Mouse (Mus musculus) myocyte (in vitro differentiated cells): ENCODE data around the gene Gstm6. TPM values are rescaled to one million over a fixed set of nuclear protein-coding genes. Genes with fewer than 3 reads are reported as not detected.

ENCODE experiments used
- H3K27me3 ChIP-seq: one replicate; pipeline ENCODE4 v1.6.1; 2011; ENCODE audit not compliant: control insufficient read depth, insufficient read depth, insufficient read length
- H3K36me3 ChIP-seq: one replicate; pipeline ENCODE4 v1.6.1; 2011; ENCODE audit not compliant: control insufficient read depth, insufficient read depth
- H3K4me2 ChIP-seq: one replicate; pipeline ENCODE4 v1.6.1; 2011; ENCODE audit warnings: low read depth, control low read depth
- H3K4me3 ChIP-seq: one replicate; pipeline ENCODE4 v1.5.1; 2011; ENCODE audit warnings: mild to moderate bottlenecking, control low read depth, moderate library complexity
- H3K79me2 ChIP-seq: one replicate; pipeline ENCODE4 v1.6.1; 2011; ENCODE audit not compliant: control insufficient read depth, insufficient read depth
- H3ac ChIP-seq: one replicate; pipeline ENCODE4 v1.6.1; 2011; ENCODE audit not compliant: control insufficient read depth, insufficient read length
- CEBPB ChIP-seq: IDR thresholded peaks from 2 replicates; pipeline ENCODE4 v1.6.1; 2011; ENCODE audit warnings: mild to moderate bottlenecking, moderate library complexity; ENCODE audit not compliant: poor library complexity, insufficient read depth, severe bottlenecking
- E2F4 ChIP-seq: IDR thresholded peaks from one replicate; pipeline ENCODE4 v1.6.1; 2011; ENCODE audit warnings: mild to moderate bottlenecking, control low read depth, moderate library complexity; ENCODE audit not compliant: insufficient read depth
- MAX ChIP-seq: IDR thresholded peaks from one replicate; pipeline ENCODE4 v1.6.1; 2011; ENCODE audit warnings: low read depth, mild to moderate bottlenecking, control low read depth
- MYOD1 ChIP-seq, 3 experiments: IDR thresholded peaks; one replicate each; pipeline ENCODE4 v1.6.1; 2011; ENCODE audit warnings: control low read depth in 2 of 3, low read depth in 2 of 3, mild to moderate bottlenecking in 2 of 3, moderate library complexity in 1 of 3; ENCODE audit not compliant: insufficient read length in 2 of 3, control insufficient read depth in 1 of 3
- MYOG ChIP-seq, 3 experiments: IDR thresholded peaks; one replicate each; pipeline ENCODE4 v1.6.1; 2011; ENCODE audit warnings: control low read depth in 2 of 3, low read depth in 2 of 3, mild to moderate bottlenecking in 2 of 3; ENCODE audit not compliant: insufficient read length in 2 of 3, control insufficient read depth in 1 of 3, insufficient read depth in 1 of 3
- POLR2A ChIP-seq: IDR thresholded peaks from one replicate; pipeline ENCODE4 v1.6.1; 2011; ENCODE audit warnings: low read depth, mild to moderate bottlenecking, control low read depth, moderate library complexity; ENCODE audit not compliant: insufficient read length
- POLR2AphosphoS2 ChIP-seq: IDR thresholded peaks from one replicate; pipeline ENCODE4 v1.6.1; 2011; ENCODE audit warnings: low read depth, control low read depth; ENCODE audit not compliant: insufficient read length
- REST ChIP-seq: IDR thresholded peaks from one replicate; pipeline ENCODE4 v1.6.1; 2011; ENCODE audit warnings: mild to moderate bottlenecking, control low read depth, moderate library complexity; ENCODE audit not compliant: insufficient read depth, insufficient read length
- SRF ChIP-seq: IDR thresholded peaks from one replicate; pipeline ENCODE4 v1.6.1; 2011; ENCODE audit warnings: low read depth; ENCODE audit not compliant: control insufficient read depth, insufficient read length
- TCF12 ChIP-seq: IDR thresholded peaks from one replicate; pipeline ENCODE4 v1.6.1; 2011; ENCODE audit warnings: mild to moderate bottlenecking, control low read depth; ENCODE audit not compliant: poor library complexity, insufficient read depth, severe bottlenecking
- TCF3 ChIP-seq: IDR thresholded peaks from one replicate; pipeline ENCODE4 v1.6.1; 2011; ENCODE audit warnings: low read depth, control low read depth; ENCODE audit not compliant: insufficient read length
- USF1 ChIP-seq: IDR thresholded peaks from one replicate; pipeline ENCODE4 v1.6.1; 2011; ENCODE audit warnings: low read depth, mild to moderate bottlenecking, control low read depth, moderate library complexity
- polyA plus RNA-seq: library from polyadenylated mRNA; unstranded; fragments of >200 nt; fragmentation: generic; extraction: Trizol; gene quantifications from one replicate; pipeline ENCODE4 v1.2.1, GENCODE M21; 2012; ENCODE audit warnings: missing spikeins

The Gstm6 gene
- polyA plus RNA-seq, 1 experiment = not detected

DNA sequence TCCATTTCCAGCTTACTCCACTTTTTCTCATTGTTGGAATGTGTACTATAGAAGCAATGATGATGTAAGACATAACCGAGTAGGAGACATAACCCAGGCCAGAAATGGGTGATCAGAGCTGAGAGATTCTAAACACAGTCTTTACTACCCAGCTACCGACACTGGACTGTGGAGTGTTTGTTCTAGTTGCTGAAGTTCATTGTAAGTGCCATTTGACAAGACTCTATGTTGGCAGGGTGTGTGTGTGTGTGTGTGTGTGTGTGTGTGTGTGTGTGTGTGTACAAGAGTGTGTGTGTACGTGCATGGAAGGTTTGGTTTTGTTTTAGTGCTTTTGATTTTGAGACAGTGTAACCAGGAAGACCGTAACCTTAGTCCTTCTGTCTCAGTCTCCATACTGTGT lies 13.8 kb downstream of the Gstm6 start:
- Histone ChIP-seq H3K4me3 (no peak overlapping the region), H3ac (no peak overlapping the region), H3K27me3 (peaks cover 12% of the 10 kb centered on the region), H3K4me2 (no peak overlapping the region), H3K36me3 (no peaks in the 10 kb centered on the region), H3K79me2 (no peaks in the 10 kb centered on the region)
- no peak for TF ChIP-seq USF1
- TF ChIP-seq POLR2A = no peak
- TF ChIP-seq SRF = no peak
- TF ChIP-seq TCF12 = no peak
- no peak for TF ChIP-seq MYOG (IDR thresholded peaks at IDR 0.05; ENCODE audit: control insufficient read depth in 1 of 3, insufficient read depth in 1 of 3, insufficient read length in 2 of 3, low read depth in 2 of 3)
- no peak for TF ChIP-seq MYOD1 (IDR thresholded peaks at IDR 0.05; ENCODE audit: control insufficient read depth in 1 of 3, insufficient read length in 2 of 3, low read depth in 2 of 3)
- TF ChIP-seq E2F4 = no peak
- no peak for TF ChIP-seq MAX
- TF ChIP-seq REST = no peak
- no peak for TF ChIP-seq TCF3
- no peak for TF ChIP-seq CEBPB
- no peak for TF ChIP-seq POLR2AphosphoS2

DNA sequence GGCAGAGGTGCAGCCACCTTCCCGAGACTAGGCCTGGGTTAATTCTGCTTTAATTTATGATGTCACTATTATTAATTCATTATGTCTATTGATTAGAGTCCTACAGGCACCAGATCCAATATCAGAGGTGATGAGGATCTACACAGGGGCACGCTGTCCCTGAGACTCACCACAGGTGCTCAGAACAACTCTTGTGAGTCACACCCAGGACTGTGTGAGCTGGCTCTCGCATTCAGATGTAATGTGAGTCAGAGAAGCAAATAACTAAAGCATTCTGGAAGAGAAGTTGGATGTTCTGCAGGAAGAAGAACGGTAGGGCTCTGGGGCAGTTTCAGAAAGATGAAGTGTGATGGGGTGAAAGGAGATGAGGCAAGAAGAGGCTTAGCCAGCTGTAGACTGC lies 14.3 kb downstream of the Gstm6 start:
- no peaks in the 10 kb centered on the region for H3K36me3 ChIP-seq
- no peak overlapping the region for H3K4me3 ChIP-seq
- H3K27me3 ChIP-seq = peaks cover 15% of the 10 kb centered on the region
- no peak overlapping the region for H3ac ChIP-seq
- no peak for TF ChIP-seq POLR2AphosphoS2
- no peak for TF ChIP-seq MAX
- no peak for TF ChIP-seq E2F4
- no peak overlapping the region for H3K4me2 ChIP-seq
- no peaks in the 10 kb centered on the region for H3K79me2 ChIP-seq

DNA sequence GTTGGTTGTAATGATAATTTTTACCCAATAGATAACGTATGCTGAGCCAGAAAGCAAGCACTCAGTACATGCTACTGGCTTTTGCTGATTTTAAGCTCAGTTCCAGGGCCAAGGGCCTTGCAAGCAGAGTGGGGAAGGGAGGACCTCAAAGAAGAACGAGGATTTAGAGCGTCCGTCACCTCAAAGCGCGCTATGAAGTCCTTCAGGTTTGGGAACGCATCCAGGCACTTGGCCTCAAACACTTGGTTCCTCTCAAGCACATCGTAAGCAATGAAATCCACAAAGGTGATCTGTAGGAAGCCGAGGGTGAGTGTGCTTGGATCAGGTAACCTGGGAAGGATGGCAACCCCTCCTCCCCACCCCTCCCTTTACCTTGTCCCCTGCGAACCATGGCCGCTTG lies 14.9 kb downstream of the Gstm6 start:
- TF ChIP-seq REST = no peak
- TF ChIP-seq MYOD1 (IDR thresholded peaks at IDR 0.05; ENCODE audit: control insufficient read depth in 1 of 3, insufficient read length in 2 of 3, low read depth in 2 of 3) = no peak
- no peak for TF ChIP-seq MAX
- no peak for TF ChIP-seq POLR2A
- Histone ChIP-seq H3K36me3 (no peaks in the 10 kb centered on the region), H3K4me2 (no peak overlapping the region), H3K27me3 (peaks cover 15% of the 10 kb centered on the region), H3ac (no peak overlapping the region), H3K79me2 (no peaks in the 10 kb centered on the region), H3K4me3 (no peak overlapping the region)

DNA sequence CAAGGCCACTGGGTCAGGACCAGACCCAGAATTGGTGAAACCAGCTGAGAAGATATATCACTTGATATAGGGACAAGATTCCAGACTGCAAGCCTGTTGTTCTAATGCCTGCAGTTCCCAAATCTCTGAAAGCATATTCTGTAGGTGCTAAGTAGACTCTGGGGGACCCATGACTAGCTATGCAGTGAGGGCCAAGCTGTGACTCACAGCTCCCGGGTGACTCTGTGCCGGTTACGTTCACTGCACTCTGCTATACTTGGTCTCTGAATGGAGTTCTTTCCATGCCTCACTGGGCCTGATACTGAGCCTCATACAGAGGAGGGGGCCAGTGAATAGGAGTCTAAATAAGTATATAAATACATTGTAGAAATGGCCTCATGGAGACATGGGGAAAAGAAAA lies 15.7 kb downstream of the Gstm6 start:
- no peak for TF ChIP-seq MYOG (IDR thresholded peaks at IDR 0.05; ENCODE audit: control insufficient read depth in 1 of 3, insufficient read depth in 1 of 3, insufficient read length in 2 of 3, low read depth in 2 of 3)
- no peak for TF ChIP-seq POLR2A
- TF ChIP-seq E2F4 = no peak
- TF ChIP-seq USF1 = no peak
- no peak for TF ChIP-seq TCF3
- TF ChIP-seq MAX = no peak
- no peak for TF ChIP-seq REST
- no peak for TF ChIP-seq POLR2AphosphoS2
- no peak for TF ChIP-seq MYOD1 (IDR thresholded peaks at IDR 0.05; ENCODE audit: control insufficient read depth in 1 of 3, insufficient read length in 2 of 3, low read depth in 2 of 3)
- no peak for TF ChIP-seq SRF
- no peak for TF ChIP-seq CEBPB
- TF ChIP-seq TCF12 = no peak
- Histone ChIP-seq H3ac (no peak overlapping the region), H3K36me3 (no peaks in the 10 kb centered on the region), H3K79me2 (no peaks in the 10 kb centered on the region), H3K4me3 (no peak overlapping the region), H3K27me3 (peaks cover 18% of the 10 kb centered on the region), H3K4me2 (no peak overlapping the region)

DNA sequence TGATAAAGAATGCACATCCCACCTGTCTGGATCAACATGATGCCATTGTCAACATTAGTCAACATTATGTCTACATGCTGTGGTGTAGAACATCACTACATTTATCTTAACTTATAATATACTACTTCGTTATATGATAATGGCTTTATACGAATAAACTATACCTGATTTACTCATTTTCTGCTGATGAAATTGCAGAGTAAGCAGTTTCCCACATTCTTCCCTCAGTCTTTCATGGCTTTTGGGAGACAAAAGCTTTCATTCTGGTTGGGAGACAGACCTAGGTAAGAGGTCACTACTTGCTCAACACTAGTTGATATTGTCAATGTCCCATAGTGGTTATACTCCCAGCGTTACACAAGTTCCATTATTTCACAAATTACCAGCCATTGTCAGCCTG lies 18.2 kb downstream of the Gstm6 start:
- no peak overlapping the region for H3ac ChIP-seq
- H3K36me3 ChIP-seq = no peaks in the 10 kb centered on the region
- no peak overlapping the region for H3K4me2 ChIP-seq
- peaks cover 32% of the 10 kb centered on the region for H3K27me3 ChIP-seq
- no peaks in the 10 kb centered on the region for H3K79me2 ChIP-seq
- TF ChIP-seq CEBPB = no peak
- no peak for TF ChIP-seq MYOG (IDR thresholded peaks at IDR 0.05; ENCODE audit: control insufficient read depth in 1 of 3, insufficient read depth in 1 of 3, insufficient read length in 2 of 3, low read depth in 2 of 3)
- no peak for TF ChIP-seq SRF
- no peak overlapping the region for H3K4me3 ChIP-seq
